Mouse (Mus musculus) embryo, embryonic 11.5 days (tissue): ENCODE results near the gene Pdlim1.
A peak's percentile ranks its signal among the peaks of the same experiment; 100 is the strongest.

ENCODE experiments used
- DNase-seq: peaks from one replicate; pipeline ENCODE4 v3.0.0-alpha.2; 2012; ENCODE audit warnings: low read depth, low spot score

Gene Pdlim1

DNA sequence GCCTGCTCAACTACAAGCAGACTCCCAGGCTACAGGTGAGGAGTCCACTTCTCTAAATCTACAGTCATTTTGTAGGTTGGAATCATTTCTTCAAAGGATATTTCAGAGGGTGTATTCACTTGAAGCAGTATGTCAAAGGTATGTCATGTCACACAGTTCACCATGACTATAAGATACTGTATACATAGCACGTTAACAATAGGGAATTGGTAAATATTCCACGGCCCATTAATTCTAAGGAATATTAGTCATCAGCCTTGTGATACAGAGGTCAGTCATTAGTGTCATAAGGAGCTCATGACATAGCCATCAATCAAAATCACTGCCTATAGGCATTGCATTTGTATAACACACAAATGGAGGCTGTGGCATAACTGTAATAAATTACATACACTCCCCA, 13.1 kb upstream of the Pdlim1 start:
- DNase-seq, result no peak

DNA sequence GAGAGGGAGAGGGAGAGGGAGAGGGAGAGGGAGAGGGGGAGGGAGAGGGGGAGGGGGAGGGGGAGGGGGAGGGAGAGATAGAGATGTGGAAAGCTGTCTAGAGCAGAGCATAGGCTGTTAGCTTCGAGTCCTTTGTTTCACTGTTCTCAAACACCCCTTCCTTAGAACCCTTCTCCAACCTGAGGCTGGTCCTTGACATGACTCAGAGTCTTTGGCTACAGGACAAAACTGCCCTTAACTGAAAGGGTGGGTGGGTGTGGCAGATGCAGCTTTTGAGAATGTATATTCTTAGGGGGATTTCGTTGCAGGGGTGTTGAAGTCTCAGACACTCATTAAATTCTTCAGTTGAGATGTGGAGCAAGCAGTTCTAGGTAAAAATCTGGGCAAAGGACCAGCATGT, 11.8 kb upstream of the Pdlim1 start:
- no peak for DNase-seq

DNA sequence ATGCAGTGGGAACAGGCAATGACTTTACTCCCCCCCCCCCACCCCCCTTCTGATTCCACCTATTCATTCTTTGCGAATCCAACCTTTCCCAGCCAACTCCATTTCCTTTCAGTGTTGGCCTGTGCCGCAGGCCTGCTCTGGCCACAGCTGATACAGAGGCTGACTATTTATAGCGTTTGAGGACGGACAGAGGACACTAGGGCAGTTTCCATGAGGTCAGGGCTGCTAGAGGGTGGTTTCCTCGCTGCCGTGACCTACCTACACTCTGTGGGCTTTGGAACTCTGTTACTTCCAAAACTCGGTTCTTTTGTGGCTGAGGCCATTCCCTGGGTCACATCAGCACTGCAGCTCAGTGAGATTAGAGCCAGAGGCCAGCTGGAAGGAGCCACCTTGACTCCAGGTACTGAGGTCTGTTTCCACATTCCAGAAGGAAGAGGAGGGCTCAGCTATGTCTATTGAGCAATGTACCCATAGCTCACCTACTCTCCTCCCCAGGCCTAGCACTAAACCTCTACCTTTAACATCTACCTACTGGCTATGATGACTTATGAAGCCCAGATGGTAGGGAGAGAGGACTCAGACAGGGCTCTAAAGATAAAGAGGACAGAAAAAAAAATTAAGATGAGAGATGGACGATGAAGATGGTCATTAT, 6.9 kb upstream of the Pdlim1 start:
- no peak for DNase-seq

DNA sequence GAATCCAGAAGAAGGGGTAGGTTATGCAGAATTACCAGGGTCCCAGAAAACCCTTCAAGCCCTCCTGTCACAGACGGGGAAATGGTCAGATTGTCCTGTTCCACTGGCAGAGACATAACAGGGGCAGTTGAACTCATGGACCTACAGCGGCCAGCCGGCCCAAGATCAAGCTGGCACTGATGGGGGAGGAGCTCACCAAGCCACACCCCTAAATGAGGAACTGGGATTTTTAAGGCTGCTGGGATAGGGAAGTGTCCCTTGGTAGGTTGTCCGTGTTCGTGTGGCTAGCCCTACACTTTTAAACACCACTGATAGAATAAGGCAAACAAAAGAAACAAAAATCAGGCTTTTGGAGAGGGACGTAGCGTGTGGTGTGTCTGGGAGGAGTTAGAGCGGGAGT, 5.9 kb upstream of the Pdlim1 start:
- DNase-seq, result no peak

DNA sequence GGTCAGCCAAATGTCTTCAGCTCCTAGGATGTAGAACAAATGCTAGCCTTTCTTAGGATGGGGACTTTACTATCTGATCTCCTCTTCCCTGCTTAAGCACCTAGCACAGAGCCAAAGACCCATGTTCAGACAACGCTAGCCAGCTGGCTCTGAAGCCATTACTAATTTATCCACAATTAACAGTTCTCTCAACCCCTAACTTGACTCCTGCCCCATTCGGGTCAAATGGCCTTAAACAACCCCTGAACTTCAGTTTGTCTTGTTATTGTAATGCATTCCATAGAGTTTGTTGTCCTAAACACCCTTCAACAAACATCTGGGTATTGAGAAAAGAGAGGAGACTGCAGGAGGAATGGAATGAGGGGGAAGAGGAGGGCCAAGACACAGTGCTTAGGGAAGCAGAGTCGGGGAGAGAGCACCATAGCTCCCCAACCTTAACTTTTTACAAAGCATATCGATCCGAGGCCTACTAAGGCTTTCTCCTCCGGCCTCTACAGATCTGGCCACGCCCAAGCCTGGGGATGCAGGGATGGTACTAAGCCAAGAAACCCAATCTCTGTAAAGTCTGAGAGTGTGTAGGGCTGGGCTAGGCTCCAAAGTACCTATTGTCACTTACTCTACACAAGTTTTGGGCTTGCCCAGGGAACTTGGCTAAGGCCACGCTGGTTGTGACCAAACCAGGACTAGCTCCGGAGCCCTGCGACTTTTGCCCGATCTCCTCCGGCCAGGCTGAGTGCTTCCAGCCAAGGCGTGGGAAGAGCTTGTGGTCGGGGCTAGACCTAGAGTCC, 4.0 kb upstream of the Pdlim1 start:
- no peak for DNase-seq

DNA sequence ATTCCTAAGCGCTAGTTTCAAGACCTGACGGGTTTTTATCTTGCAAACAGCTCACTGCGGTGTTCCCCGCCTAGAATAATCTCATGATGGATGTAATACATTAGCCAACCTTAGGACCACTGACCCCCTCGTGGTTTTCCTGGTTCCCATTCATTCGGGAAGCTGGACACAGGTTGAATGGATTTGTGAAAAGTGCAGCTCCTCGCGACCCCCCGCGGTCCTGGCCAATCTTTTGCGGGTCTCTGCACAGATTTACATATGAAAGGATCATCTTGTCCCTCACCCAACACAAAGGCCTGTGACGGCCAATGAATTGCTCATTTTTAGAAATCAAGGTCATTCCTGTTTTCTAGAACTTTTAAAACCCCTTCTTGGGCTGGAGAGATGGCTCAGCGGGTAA, 1.0 kb upstream of the Pdlim1 start:
- no peak for DNase-seq

DNA sequence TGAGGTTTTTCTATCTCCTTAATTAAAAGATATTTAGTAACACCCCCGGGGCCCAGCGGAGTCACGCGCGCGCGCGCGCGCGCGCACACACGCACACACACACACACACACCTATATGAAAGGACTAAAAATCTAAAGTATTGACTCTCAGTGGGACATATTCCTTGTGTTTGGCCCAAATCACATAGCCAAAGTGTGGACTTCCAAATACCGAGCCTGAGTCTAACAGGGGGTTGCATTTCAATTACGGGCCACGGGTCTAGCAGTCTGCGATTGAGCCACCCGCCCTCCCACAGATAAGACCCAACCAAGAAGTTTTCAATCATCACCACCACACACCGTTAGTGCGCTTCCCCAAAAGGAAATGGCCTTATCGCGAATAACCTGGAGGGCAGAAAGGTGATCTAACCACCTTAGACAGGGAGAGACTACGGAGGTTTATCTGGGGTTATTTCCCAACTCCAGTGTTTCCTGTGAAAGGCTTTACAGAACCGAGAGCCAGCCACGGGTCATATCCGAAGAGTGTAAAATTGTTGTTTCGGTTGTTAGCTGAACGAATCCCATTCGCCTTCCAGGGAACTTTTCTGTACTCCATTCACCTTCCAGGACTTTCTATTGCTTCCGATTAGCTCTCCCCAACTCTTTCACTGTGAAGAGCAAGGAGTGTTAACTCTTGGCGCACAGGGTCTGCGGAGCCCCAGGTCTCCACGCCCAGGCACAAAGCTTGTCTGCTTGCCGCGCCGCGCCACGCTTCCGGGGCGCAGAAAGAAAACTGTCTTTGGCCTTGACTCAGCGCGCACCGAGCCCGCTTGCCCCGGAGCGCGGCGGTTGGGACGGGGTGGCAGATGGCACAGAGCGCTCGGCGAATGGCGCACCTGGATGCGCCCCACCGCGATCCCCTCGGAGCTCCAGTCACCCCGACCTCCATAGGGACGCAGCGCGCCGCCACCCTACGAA, 1.0 kb downstream of the Pdlim1 start:
- DNase-seq, result peak; percentile 24

DNA sequence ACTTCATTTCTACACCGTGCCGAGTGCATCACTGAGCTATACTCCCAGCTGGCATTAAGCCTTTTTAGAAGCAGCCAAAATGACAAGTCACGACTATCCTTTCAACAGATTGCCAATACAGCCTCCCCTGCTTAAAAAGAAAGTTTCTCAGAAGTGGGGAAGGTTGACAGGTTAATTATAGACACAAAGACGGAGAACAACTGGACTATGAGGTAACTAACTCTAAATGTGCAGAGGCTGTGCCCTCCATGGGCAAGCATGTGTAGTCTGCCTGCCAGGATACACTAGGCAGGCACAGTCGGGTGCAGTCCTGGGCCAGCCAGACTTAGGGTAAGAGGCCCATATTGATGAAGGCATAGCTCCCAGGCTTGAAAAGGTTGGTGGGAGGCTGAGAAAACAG, 2.1 kb downstream of the Pdlim1 start:
- no peak for DNase-seq

DNA sequence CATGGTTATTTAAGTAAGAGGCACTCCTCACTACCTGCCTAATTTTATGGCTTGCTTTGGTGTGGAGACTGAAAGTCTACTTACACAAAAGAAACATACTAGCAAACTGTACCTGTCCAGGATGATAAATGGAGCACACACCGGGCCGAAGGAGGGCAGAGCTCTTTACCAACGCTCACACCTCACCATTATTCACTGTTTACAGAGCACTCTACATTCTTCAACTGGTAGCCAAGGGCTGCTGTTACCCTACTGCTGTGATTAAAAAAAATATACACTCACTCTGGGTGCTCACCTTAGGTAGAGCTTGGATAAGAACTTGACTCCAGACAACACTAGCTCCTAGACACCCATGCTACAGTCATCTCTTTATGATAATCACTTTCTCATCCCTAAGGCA, 3.1 kb downstream of the Pdlim1 start:
- DNase-seq, result no peak

DNA sequence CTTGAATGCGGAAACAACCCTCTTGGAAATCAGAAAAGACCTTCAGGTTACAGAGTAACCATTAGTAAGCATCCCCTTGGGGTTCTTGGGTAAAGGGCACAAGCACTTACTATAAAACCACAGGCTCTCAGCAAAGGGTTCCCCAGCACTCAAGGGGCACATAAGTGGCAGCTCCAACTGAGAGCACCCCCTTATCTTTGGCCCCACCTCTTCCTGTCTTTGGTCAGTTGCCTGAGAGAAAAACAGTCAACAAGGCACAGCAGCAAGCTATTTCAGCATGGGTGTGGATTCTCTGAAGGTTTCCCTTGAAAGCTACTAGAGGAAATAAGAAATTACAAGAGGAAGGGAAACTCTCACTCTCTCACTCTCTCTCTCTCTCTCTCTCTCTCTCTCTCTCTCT, 4.3 kb downstream of the Pdlim1 start:
- DNase-seq, result no peak

DNA sequence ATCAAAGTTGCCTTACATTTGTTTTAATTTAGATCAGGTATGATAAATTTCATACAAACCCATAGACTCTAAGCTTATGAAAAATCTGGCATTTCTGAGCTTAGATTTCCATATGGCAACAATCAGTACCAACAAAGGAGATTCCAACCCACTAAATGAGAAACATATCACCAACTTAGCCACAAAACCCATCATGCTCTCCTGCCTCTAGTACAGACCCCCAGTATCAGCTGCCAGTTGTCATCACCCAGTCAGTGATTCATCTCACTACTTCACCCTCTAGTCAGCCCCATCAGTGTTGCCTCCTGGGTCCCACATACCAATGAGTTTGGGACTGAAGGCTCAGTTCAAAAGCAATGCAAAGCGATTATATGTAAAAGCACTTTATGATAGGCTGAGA, 12.2 kb downstream of the Pdlim1 start:
- no peak for DNase-seq

DNA sequence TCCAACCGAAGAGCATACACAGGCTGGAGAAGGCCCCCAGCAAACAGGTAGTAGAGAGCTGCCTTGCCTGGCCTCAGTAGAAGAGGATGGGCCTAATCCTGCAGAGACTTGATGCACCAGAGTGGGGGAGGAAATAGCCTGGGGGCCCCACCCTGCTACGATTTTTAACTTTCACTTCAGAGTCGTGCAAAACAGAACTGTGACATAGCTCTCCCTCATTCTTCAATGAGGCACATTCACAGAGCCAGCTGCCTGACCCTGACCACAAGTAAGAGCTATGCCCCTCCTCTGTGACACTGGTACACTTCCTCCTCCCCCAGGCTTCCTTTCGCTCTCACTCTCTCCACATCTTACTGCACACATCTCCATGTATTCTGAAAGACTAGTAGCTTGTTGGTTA, 14.2 kb downstream of the Pdlim1 start:
- no peak for DNase-seq

DNA sequence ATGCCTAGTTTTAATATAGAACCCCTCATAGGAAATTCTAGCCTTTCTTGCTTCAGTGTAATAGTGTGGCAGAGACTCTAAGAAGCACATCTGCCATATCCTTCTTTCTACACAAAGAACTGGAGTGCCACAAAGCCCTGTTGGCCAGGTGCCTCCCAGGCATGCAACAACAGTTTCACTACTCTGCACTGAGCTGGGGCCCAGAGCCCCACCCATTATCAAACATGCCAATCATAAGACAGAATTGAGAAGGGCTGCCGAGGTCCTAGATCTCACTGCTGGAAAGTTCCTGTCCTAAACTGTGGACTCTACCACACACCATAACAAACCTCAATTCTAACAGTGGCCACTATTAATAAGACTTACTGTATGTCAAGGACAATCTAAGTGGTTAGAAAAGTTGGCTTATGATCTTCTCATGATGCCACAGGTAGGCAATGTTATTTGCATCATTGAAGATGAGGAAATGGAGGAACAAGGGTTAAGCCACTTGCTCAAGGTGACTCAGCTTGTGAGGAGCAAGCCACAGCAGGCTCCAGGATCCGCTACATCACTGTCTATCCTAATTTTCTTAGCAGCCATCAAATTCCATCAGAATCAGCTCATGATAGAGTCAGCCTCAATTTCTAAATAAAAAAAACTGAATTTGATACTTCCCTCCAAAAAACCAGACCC, 15.1 kb downstream of the Pdlim1 start:
- DNase-seq, result no peak

DNA sequence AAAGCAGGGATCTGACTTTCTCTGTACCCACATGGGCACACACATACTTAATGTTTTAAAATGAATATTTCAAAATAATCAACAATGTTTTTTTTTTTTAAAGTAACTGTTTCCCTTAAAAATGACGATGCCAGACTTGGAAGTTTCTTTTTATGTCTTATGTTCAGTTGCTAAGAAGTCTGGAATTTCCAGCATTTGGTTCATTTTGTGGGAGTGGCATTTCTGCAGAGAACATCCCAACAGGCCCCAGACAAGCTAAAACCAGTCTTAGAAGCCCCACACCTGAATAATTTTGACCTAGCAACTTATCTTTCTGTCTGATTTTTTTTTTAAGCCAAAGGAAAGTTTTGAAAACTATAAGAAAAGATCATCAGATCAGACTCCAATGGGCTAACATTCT, 16.1 kb downstream of the Pdlim1 start:
- DNase-seq, result no peak

DNA sequence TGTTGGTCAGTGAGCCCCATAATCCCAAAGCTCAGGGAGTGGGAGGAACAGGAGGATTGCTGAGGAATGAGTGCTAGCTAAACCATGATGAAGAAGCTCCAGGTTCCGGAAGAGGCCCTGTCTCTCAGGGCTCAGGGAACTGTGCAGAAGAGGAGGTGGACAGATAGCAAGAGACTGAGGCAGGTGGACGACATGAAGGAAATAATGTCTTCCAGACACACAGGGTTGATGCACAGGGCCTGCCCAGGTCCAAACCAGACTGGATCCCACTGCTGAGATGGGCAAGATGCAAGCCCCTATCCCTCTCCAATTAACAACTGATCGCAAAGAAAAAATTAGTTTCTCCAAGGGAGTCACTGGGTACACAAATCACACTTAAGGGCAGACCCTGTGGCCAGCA, 16.9 kb downstream of the Pdlim1 start:
- DNase-seq, result no peak

DNA sequence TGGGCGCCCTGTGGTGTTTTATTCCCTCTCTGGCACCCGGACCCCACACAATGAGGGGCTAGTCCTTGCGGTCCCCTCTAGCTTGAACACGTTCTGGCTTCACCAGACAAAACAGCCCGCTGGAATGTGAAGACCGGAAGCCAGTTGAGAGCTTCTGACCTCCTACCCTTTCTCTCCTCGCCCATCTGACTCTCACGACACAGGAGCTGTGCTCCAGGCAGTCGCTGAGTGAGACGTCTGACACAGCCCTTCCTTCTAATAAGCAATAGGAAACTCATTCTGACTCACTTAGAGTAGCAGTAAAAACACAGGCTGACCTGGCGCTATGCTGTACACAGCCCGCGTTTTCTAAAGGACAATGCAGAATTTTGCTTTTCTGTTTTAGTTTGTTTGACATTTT, 17.9 kb downstream of the Pdlim1 start:
- DNase-seq, result no peak

DNA sequence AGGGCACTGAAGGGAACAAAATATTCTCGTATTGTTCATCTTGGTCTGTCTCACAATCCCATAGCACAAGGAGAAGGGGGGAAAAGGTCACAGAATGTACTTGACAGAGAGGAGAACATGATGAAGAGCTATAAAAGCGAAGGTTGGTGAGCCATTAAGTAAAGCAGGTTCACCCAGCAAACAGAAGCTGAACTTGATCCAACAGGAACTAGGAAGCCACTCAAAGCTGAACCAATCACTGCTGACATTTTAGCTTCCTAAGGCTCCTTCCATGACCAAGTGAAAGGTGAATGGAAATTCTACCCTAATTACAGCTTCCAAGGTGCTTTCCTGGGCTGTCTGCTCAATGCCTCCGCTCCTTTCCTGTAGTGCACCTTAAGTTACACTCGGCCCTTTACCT, 20.5 kb downstream of the Pdlim1 start:
- DNase-seq, result no peak

DNA sequence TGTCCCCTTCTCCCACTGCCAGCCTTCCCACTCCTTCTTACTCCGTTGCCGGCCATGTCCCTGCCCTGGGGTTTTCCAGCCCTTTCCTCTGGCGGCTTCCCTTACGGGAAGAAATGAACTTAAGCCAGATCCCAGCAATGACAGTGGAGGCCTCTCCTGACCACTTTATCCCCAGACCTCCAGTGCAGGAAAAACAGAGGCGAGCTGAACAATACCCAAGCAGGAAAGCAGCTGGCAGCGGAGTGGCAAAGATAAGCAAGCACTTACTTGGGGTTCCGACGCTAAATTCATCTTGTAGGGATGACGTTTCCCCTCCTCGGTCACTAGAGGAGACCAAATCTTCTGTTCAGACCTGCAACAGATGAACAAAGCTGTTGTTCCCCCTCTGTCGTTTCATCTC, 22.3 kb downstream of the Pdlim1 start:
- DNase-seq, result no peak

DNA sequence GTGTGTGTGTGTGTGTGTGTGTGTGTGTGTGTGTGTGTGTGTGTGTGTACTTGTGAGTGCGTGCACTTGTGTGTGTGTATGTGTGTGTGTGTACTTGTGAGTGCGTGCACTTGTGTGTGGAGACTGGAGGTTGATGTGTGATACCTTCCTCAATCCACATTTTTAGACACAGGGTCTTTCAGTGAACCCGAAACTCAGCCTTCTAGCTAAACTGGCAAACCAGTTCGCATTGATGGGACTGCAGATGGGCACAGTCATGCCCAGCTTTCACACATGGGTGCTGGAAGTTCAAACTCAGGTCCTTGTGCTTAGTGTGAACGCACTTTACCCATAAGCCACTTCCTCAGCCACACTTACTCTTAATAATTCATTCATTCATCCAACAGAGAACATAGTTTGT, 23.2 kb downstream of the Pdlim1 start:
- DNase-seq, result no peak

DNA sequence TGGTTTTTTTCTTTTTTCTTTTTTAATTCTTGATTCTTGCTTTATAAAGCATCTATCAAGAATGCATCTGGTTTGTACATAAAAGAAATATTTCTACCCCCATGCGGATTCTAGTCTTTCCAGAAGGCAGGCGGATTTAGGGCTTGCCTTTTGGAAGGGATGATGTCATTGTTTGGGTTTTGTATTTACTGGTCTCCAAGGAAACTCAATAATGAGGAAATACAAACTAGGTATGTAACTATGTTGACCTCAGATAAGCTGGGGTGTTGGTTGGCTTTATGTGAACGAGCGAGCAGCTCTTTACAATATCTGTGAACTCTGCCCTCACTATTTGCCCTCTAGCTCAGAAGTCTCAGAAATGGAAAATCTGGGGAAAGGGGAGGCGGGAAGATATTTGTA, 24.4 kb downstream of the Pdlim1 start:
- no peak for DNase-seq

DNA sequence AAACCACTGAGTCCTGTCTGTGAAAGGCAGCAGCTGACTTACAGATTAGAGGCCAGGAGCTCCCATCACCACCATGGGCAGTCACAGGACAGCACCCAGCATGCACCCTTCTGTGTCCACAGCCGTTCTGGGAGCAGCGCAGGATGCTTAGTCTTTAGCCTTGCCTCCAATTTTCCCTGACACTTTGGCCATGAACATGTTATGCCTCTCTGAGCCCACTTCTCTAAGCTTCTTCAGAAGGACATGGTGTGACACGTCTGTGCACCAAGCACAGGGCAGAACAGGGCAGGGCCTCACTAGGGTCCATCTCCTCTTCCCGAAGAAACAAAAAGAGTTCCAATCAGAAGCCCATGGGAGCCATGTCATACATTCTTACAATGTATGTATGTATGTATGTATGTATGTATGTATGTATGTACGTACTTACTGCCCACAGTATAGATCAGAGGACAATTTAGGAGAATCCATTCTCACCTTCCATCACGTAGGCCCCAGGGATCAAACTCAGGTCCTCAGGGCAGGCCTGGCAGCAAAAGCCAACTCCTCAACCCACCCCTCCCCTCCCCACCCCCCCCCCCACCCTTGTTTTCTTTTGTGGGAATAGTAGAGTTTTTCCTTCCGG, 24.9 kb downstream of the Pdlim1 start:
- DNase-seq, result no peak
